Mouse (Mus musculus) kidney, postnatal 10 days (tissue): ENCODE measurements around the gene Fam214b.

ENCODE experiments used
- DNase-seq: peaks from one replicate; pipeline ENCODE4 v3.0.0; 2021; ENCODE audit warnings: mixed read lengths

The Fam214b gene

GRCm38 (mm10) chr4:43045659-43046302, at the start of gene Fam214b:
TSS of gene Fam214b (minus strand) at chr4:43046220.
- DNase-seq = peak; percentile 100

- no peak for DNase-seq
These were observed 45.2 kb upstream of the Fam214b start for GRCm38 (mm10) chr4:43091183-43091582.

GRCm38 (mm10) chr4:43089950-43090349, 43.9 kb upstream of the Fam214b start:
- DNase-seq = no peak

- no peak for DNase-seq
These were observed 36.4 kb upstream of the Fam214b start for GRCm38 (mm10) chr4:43082458-43082857.

- no peak for DNase-seq
These were observed 32.2 kb upstream of the Fam214b start for GRCm38 (mm10) chr4:43078071-43078718.

- DNase-seq = no peak
These were observed 28.9 kb upstream of the Fam214b start for GRCm38 (mm10) chr4:43074923-43075322.

- DNase-seq = no peak
These were observed 19.5 kb upstream of the Fam214b start for GRCm38 (mm10) chr4:43065471-43065870.

GRCm38 (mm10) chr4:43060286-43060685, 14.3 kb upstream of the Fam214b start:
- peak; percentile 46 for DNase-seq

- DNase-seq = no peak
These were observed 13.7 kb upstream of the Fam214b start for GRCm38 (mm10) chr4:43059697-43060096.

GRCm38 (mm10) chr4:43058753-43059654, 13.0 kb upstream of the Fam214b start, which contains the start of gene Unc13b:
TSS of gene Unc13b (plus strand) at chr4:43058953.
- peak; percentile 96 for DNase-seq

- no peak for DNase-seq
These were observed 12.4 kb upstream of the Fam214b start for GRCm38 (mm10) chr4:43058392-43058752.

- DNase-seq = no peak
These were observed 11.6 kb upstream of the Fam214b start for GRCm38 (mm10) chr4:43057654-43058053.

- peak; percentile 61 for DNase-seq
These were observed 6.6 kb upstream of the Fam214b start for GRCm38 (mm10) chr4:43052627-43053026.

- peak; percentile 86 for DNase-seq
These were observed 1.2 kb upstream of the Fam214b start for GRCm38 (mm10) chr4:43047231-43047630.

- DNase-seq = no peak
These were observed 587 bp upstream of the Fam214b start for GRCm38 (mm10) chr4:43046607-43047006.

GRCm38 (mm10) chr4:43045285-43045658, 748 bp downstream of the Fam214b start:
- DNase-seq = peak; percentile 64

- peak; percentile 57 for DNase-seq
These were observed 1.3 kb downstream of the Fam214b start for GRCm38 (mm10) chr4:43044673-43045072.

- peak; percentile 83 for DNase-seq
These were observed 2.2 kb downstream of the Fam214b start for GRCm38 (mm10) chr4:43043644-43044357.

GRCm38 (mm10) chr4:43040881-43041547, 5.0 kb downstream of the Fam214b start:
- no peak for DNase-seq

GRCm38 (mm10) chr4:43040114-43040572, 5.9 kb downstream of the Fam214b start:
- DNase-seq = peak; percentile 99

- no peak for DNase-seq
These were observed 6.4 kb downstream of the Fam214b start for GRCm38 (mm10) chr4:43039609-43040008.
